Mouse (Mus musculus): ENCODE data around the gene Gm8127.
"Not testable (repeated sequence)": the region's sequence is repeated elsewhere in the genome, so short reads cannot be mapped to it uniquely, and the experiment has no call there.

DNA sequence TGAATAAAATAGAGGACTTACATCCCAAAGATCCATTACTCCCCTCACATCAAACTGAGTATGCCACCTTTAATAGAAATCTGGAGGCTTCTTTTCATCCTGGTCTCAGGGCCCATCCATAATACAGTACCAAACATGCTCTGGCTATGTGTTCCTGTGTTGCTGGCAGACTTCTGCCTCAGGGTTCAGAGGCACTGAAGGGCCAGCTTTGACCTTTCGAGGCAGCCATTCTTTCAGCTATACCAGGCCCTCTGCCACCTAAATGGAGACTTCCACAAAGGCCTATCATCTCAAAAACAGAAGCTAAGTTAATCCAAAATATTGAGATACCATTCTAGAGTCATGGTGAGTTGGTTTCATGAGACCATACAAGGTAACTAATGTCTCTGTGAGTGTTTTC, 37.1 kb downstream of the Gm8127 start:
- not testable (repeated sequence) for TF ChIP-seq POLR2A (IDR thresholded peaks at IDR 0.05; ENCODE audit: borderline replicate concordance, extremely low read depth, insufficient read depth, insufficient read length, poor library complexity, severe bottlenecking); CTCF (IDR thresholded peaks at IDR 0.05; ENCODE audit: borderline replicate concordance, extremely low read depth, insufficient read depth, insufficient read length)

All from brain, embryonic 14.5 days (tissue).